Comparison of ENCODE assay signal across 11 mouse cellular contexts in genomic region chr7:130648061-130648460, GRCm38 (mm10).
A peak's percentile ranks its signal among the peaks of the same experiment; 100 is the strongest.
DNase-seq lines count a peak whose midpoint lies in the region; ATAC-seq and TF ChIP-seq lines count a peak whose summit lies in the region.
"Had no signal": no experiment of that assay in that cellular context is flagged by ENCODE, and none has a peak within 500 bp of the region (broad histone marks: within the 10 kb centered on the region; RNA-seq: fewer than 3 reads in every experiment).

No protein-coding gene starts in this region.

- H3K4me3 ChIP-seq in heart, embryonic 11.5 days (ENCODE audit: low read depth, low read length) = no peak overlapping the region
- H3K4me3 ChIP-seq in liver, adult 2 months (ENCODE audit: insufficient read depth, low read depth, low read length) = no peak overlapping the region
- no peak overlapping the region for H3K4me3 ChIP-seq in liver, embryonic 11.5 days (ENCODE audit: low read depth, low read length)
- no peak overlapping the region for H3K4me3 ChIP-seq in kidney, embryonic 16.5 days (ENCODE audit: low read length)
- H3K4me3 ChIP-seq: forebrain, embryonic 15.5 days had no signal

- intact Hi-C loops in heart, postnatal 10 days (cut with DNase I) = no loop called here

- TF ChIP-seq CTCF in liver, adult 2 months (IDR thresholded peaks at IDR 0.05; ENCODE audit: low read depth, low read length) = no peak

- WGBS in heart, embryonic 11.5 days (ENCODE audit: insufficient replicate concordance) = 69% methylated on average over 4 of the region's 4 CpGs
- 57% methylated on average over 4 of the region's 4 CpGs for WGBS in liver, adult 2 months
- 76% methylated on average over 4 of the region's 4 CpGs for whole genome bisulfite sequencing in liver, embryonic 11.5 days
- WGBS in kidney, embryonic 16.5 days = 68% methylated on average over 4 of the region's 4 CpGs

- peak overlapping the region; percentile 98; the same call in 1 of the 2 replicates for H3K27ac ChIP-seq in heart, embryonic 11.5 days (ENCODE audit: low read depth, low read length)
- no peak overlapping the region for H3K27ac ChIP-seq in liver, adult 2 months (replicated peaks; ENCODE audit: insufficient read depth, low read depth, low read length)
- H3K27ac ChIP-seq in liver, embryonic 11.5 days (ENCODE audit: low read depth, low read length) = no peak overlapping the region
- no peak overlapping the region for H3K27ac ChIP-seq in kidney, embryonic 16.5 days (ENCODE audit: low read length)
- H3K27ac ChIP-seq: forebrain, embryonic 15.5 days; limb, embryonic 15.5 days had no signal

- no peak for DNase-seq in heart, postnatal 10 days
- DNase-seq in liver, adult 2 months (ENCODE audit: extremely low read depth, low read depth, low spot score) = peak; percentile 31
- no peak for DNase-seq in liver, embryonic 11.5 days (ENCODE audit: low spot score)
- DNase-seq in T-cell, adult 2 months (ENCODE audit: low spot score) = peak; percentile 11
- DNase-seq in lung, postnatal 10 days = peak; percentile 51
- DNase-seq in thymus, postnatal 10 days (ENCODE audit: low spot score in 2 of 2) = no peak

- peaks cover 27% of the 10 kb centered on the region; the same call in 1 of the 2 replicates for H3K79me2 ChIP-seq in liver, adult 2 months (ENCODE audit: control insufficient read depth, insufficient read depth, low read length)

- H3K9me3 ChIP-seq in heart, embryonic 11.5 days (replicated peaks; ENCODE audit: control insufficient read depth, low read length) = no peaks in the 10 kb centered on the region
- H3K9me3 ChIP-seq in liver, embryonic 11.5 days (ENCODE audit: control insufficient read depth, low read length) = no peaks in the 10 kb centered on the region
- no peaks in the 10 kb centered on the region for H3K9me3 ChIP-seq in kidney, embryonic 16.5 days (ENCODE audit: low read length)
- H3K9me3 ChIP-seq: forebrain, embryonic 15.5 days; limb, embryonic 15.5 days had no signal

- ATAC-seq in heart, embryonic 11.5 days (replicated peaks; ENCODE audit: insufficient number of reproducible peaks, low FRiP score, low TSS enrichment) = no peak
- ATAC-seq in liver, embryonic 11.5 days (replicated peaks; ENCODE audit: low FRiP score) = no peak
- no peak for ATAC-seq in kidney, embryonic 16.5 days (ENCODE audit: low FRiP score, low TSS enrichment)
- ATAC-seq: forebrain, embryonic 15.5 days; hindbrain, embryonic 16.5 days had no signal

- H3K4me1 ChIP-seq in heart, embryonic 11.5 days (ENCODE audit: control insufficient read depth, insufficient read depth, low read length) = peaks cover 41% of the 10 kb centered on the region
- peaks cover 6% of the 10 kb centered on the region; the same call in 1 of the 2 replicates for H3K4me1 ChIP-seq in liver, adult 2 months (ENCODE audit: control insufficient read depth, insufficient read depth, low read length)
- peaks cover 2% of the 10 kb centered on the region; the same call in 1 of the 2 replicates for H3K4me1 ChIP-seq in liver, embryonic 11.5 days (replicated peaks; ENCODE audit: control insufficient read depth, insufficient read depth, low read length)
- peaks cover 32% of the 10 kb centered on the region for H3K4me1 ChIP-seq in kidney, embryonic 16.5 days (ENCODE audit: insufficient read depth, low read length)

- peak overlapping the region; percentile 96; the same call in 1 of the 2 replicates for H3K9ac ChIP-seq in heart, embryonic 11.5 days (ENCODE audit: low read depth, low read length)
- no peak overlapping the region for H3K9ac ChIP-seq in liver, adult 2 months (ENCODE audit: low read depth, low read length)
- H3K9ac ChIP-seq in liver, embryonic 11.5 days (ENCODE audit: low read depth, low read length) = no peak overlapping the region
- no peak overlapping the region; the same call in 1 of the 2 replicates for H3K9ac ChIP-seq in kidney, embryonic 16.5 days (replicated peaks; ENCODE audit: low read length)
- H3K9ac ChIP-seq: forebrain, embryonic 15.5 days; limb, embryonic 15.5 days had no signal

- peak overlapping the region; percentile 81 for H3K4me2 ChIP-seq in heart, embryonic 11.5 days
- no peak overlapping the region for H3K4me2 ChIP-seq in liver, embryonic 11.5 days
- H3K4me2 ChIP-seq in kidney, embryonic 16.5 days (replicated peaks; ENCODE audit: low read depth, low read length) = no peak overlapping the region; the same call in 1 of the 2 replicates
- H3K4me2 ChIP-seq: forebrain, embryonic 15.5 days had no signal

- H3K36me3 ChIP-seq in heart, embryonic 11.5 days (ENCODE audit: control insufficient read depth, insufficient read depth, low read length) = no peaks in the 10 kb centered on the region
- H3K36me3 ChIP-seq in liver, adult 2 months (ENCODE audit: control insufficient read depth, insufficient read depth, low read length) = no peaks in the 10 kb centered on the region
- H3K36me3 ChIP-seq in liver, embryonic 11.5 days (ENCODE audit: control insufficient read depth, insufficient read depth, low read length) = no peaks in the 10 kb centered on the region
- no peaks in the 10 kb centered on the region for H3K36me3 ChIP-seq in kidney, embryonic 16.5 days (ENCODE audit: insufficient read depth, low read length)
- H3K36me3 ChIP-seq: forebrain, embryonic 15.5 days; limb, embryonic 15.5 days had no signal

- H3K27me3 ChIP-seq in heart, embryonic 11.5 days (ENCODE audit: control insufficient read depth, insufficient read depth, low read length) = no peaks in the 10 kb centered on the region
- no peaks in the 10 kb centered on the region for H3K27me3 ChIP-seq in liver, adult 2 months (ENCODE audit: control insufficient read depth, insufficient read depth, low read length)
- H3K27me3 ChIP-seq in liver, embryonic 11.5 days (replicated peaks; ENCODE audit: control insufficient read depth, insufficient read depth, low read length) = no peaks in the 10 kb centered on the region
- H3K27me3 ChIP-seq in kidney, embryonic 16.5 days (ENCODE audit: insufficient read depth, low read length) = no peaks in the 10 kb centered on the region
- H3K27me3 ChIP-seq: forebrain, embryonic 15.5 days; limb, embryonic 15.5 days had no signal

- no peak for TF ChIP-seq POLR2A in liver, adult 2 months (IDR thresholded peaks at IDR 0.05; ENCODE audit: extremely low read depth, insufficient read depth, low read length)

Comparison
In these comparisons a context has a peak if more than half of its experiments do, and no peak if none do; other contexts are left out.
1. DNase-seq: peak in liver, adult 2 months (single experiment), T-cell, adult 2 months (single experiment) and lung, postnatal 10 days (single experiment); none in heart, postnatal 10 days (0 of 2), liver, embryonic 11.5 days (single experiment) and thymus, postnatal 10 days (0 of 2).